Mouse (Mus musculus) left cerebral cortex, postnatal 4 days (tissue): ENCODE data around the gene Aox2. TPM values are rescaled to one million over a fixed set of nuclear protein-coding genes. Genes with fewer than 3 reads are reported as not detected.

ENCODE experiments used
- DNase-seq: peaks from one replicate; pipeline ENCODE4 v3.0.0-alpha.2; 2022
- intact Hi-C: fragments of 180-260 bp; cut with DNase I; formaldehyde crosslinking; loops from one replicate; pipeline ENCODE4 v1.15.1; 2025
- total RNA-seq, 2 experiments: library from RNA; stranded (reverse); gene quantifications; 2 replicates each; pipeline ENCODE4 v1.2.3; 2021

Aox2 gene
- total RNA-seq, 2 experiments from 2014 or later = not detected

- DNase-seq = peak; percentile 47
- intact Hi-C loops = no loop called here
Observed at GRCm38 (mm10) chr1:58393284-58394195, 115.4 kb downstream of the Aox2 start.

GRCm38 (mm10) chr1:58395341-58395740 is 117.2 kb downstream of the Aox2 start:
- no peak for DNase-seq
- intact Hi-C loops = no loop called here

GRCm38 (mm10) chr1:58396179-58396578 is 118.1 kb downstream of the Aox2 start:
- no peak for DNase-seq
- intact Hi-C loops = no loop called here

- DNase-seq = no peak
- intact Hi-C loops = no loop called here
Observed at GRCm38 (mm10) chr1:58397731-58398130, 119.6 kb downstream of the Aox2 start.

GRCm38 (mm10) chr1:58401396-58401795 is 123.3 kb downstream of the Aox2 start:
- no peak for DNase-seq
- intact Hi-C loops = no loop called here

GRCm38 (mm10) chr1:58403745-58404144 is 125.6 kb downstream of the Aox2 start:
- intact Hi-C loops = no loop called here
- DNase-seq = no peak

- intact Hi-C loops = no loop called here
Observed at GRCm38 (mm10) chr1:58407321-58407720, 129.2 kb downstream of the Aox2 start.

GRCm38 (mm10) chr1:58408141-58408540 is 130.0 kb downstream of the Aox2 start:
- intact Hi-C loops = no loop called here
- no peak for DNase-seq

More at GRCm38 (mm10) chr1:58407321-58407720, 129.2 kb downstream of the Aox2 start:
- no peak for DNase-seq

- intact Hi-C loops = no loop called here
- DNase-seq = no peak
Observed at GRCm38 (mm10) chr1:58409553-58410197, 131.5 kb downstream of the Aox2 start.

GRCm38 (mm10) chr1:58410198-58410588 is 132.1 kb downstream of the Aox2 start:
- DNase-seq = no peak
- intact Hi-C loops = no loop called here

GRCm38 (mm10) chr1:58410776-58411175 is 132.7 kb downstream of the Aox2 start:
- DNase-seq = no peak
- intact Hi-C loops = no loop called here

GRCm38 (mm10) chr1:58415442-58415841 is 137.3 kb downstream of the Aox2 start:
- intact Hi-C loops = no loop called here
- DNase-seq = no peak

GRCm38 (mm10) chr1:58416048-58416447 is 137.9 kb downstream of the Aox2 start:
- no peak for DNase-seq
- intact Hi-C loops = no loop called here

GRCm38 (mm10) chr1:58420032-58420431 is 141.9 kb downstream of the Aox2 start:
- no peak for DNase-seq
- intact Hi-C loops = no loop called here

- DNase-seq = peak; percentile 37
- intact Hi-C loops = no loop called here
Observed at GRCm38 (mm10) chr1:58420961-58421360, 142.8 kb downstream of the Aox2 start.

GRCm38 (mm10) chr1:58422879-58423278 is 144.8 kb downstream of the Aox2 start:
- no peak for DNase-seq
- intact Hi-C loops = no loop called here

GRCm38 (mm10) chr1:58423371-58424248 is 145.5 kb downstream of the Aox2 start, which contains the start of gene Clk1:
Gene Clk1, minus strand, starts transcription at chr1:58424066.
- intact Hi-C loops = no loop called here
- DNase-seq = peak; percentile 97

GRCm38 (mm10) chr1:58424551-58424950 is 146.4 kb downstream of the Aox2 start:
- intact Hi-C loops = no loop called here
- no peak for DNase-seq
